Mouse (Mus musculus) bone marrow macrophage, adult 2 months (primary cell): Measurements from ENCODE around the gene Actr10.

Experiments used
- CTCF ChIP-seq: IDR thresholded peaks from 2 replicates; pipeline ENCODE4 v1.5.1; 2012; ENCODE audit warnings: low read depth, mild to moderate bottlenecking, low read length, moderate library complexity
- POLR2A ChIP-seq: IDR thresholded peaks from 2 replicates; pipeline ENCODE4 v1.6.1; 2012; ENCODE audit warnings: mild to moderate bottlenecking, low read depth, low read length, borderline replicate concordance

DNA sequence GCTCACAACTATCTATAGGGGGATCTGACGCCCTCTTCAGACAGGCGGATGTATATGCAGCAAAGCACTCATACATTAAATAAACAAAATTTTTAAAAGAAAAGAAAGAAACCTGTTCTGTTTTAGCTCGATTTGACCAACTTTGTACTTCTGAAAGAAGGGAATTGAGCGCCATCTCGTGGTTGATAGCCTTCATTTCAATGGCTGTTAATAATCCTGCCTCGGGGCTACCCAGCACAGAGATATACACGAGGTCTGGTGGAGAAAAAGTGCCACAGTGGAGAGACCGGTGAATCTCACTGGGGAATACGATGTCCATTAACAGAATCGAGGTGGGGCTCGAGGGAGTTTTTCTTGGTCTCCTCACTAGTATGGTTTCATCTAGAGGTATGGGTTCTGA is 23.3 kb upstream of the Actr10 start:
- TF ChIP-seq CTCF: no peak
- TF ChIP-seq POLR2A: no peak
